Mouse (Mus musculus) lung, postnatal 14 days (tissue): ENCODE data around the gene Efna4.

ENCODE experiments used
- DNase-seq: peaks from one replicate; pipeline ENCODE4 v3.0.0; 2021

Gene Efna4

DNA sequence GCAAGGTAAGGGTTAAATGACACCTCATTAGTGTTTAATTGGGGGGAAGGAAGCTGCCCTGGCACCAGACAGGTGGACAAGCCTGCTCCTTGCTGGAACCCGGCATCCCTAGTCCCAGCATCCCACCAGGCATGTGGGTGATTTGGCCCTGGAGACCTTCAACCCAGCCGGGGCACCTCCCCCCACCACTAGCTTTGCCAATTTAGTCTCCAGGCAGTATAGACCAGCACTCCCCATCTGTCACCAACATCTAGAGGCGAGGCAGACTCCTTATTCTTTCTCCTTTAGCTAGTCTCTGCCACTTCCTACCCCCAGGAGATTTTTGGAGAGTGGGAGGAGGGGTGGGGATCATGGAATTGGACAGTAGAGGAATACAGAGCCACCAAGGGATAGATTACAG lies 7.5 kb downstream of the Efna4 start:
- DNase-seq: no peak

- no peak for DNase-seq
Measured at GRCm38 (mm10) chr3:89328623-89329022, 9.2 kb downstream of the Efna4 start.

DNA sequence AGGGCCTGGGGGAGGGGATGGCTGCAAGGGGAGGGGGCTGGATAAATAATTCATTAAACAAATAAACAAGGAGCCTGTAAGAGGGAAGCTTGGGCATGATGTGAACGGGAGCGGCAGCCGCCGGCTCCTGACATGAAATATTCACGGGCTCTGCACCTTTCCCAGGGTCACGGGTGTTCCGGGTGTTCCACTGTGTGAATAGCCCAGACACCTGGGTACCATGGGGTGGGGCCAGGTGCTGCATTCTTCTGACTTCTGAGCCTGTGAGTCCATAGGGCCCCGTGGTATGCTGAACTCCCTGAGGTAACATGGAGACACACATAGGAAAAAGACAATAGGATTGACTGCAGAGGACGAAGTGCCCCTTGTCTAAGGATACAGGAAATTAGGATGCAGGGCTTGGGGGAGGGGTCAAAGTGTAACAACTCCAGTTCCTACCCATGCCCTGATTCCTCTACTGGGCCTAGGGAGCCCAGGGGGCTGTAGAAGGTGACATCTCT lies 10.4 kb downstream of the Efna4 start:
- DNase-seq: no peak

DNA sequence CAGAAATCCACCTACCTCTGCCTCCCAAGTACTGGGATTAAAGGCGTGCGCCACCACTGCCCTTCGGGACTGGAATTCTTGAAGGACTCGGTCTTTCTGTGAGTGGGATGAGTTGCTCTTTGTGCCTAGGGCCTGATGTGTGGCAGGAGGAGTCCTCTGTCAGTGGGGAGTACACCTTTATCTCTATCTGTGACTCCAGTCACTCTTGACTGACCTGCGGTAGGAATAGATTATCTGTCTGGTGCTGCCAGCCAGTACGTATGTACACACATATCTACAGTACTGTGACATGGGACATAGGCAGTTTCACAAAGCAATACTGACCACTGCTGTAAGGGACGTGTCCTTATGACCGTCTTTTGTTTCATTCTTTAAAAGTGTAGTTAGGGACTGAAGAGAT lies 11.9 kb downstream of the Efna4 start:
- DNase-seq: no peak

GRCm38 (mm10) chr3:89322514-89323165 lies 15.2 kb downstream of the Efna4 start, which contains the start of gene Efna3:
Gene Efna3, minus strand, starts transcription at chr3:89322965.
- peak; percentile 70 for DNase-seq

DNA sequence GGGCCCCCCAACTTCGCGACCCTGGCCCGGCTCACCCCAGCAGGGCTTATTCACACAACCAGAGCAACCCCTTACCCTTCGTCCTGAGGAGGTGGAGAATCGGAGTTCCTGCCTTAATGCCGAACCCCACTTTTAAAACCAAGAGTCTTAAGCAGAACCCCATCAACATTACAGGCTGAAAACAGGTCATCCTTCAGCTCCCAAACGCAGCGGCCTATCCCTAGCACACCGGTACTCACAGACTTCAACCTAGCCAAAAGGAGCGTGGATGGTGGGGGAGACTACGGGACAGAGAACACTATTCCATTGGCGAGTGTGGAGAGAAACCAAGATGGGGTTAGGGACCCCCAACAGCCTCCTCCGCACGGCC lies 15.7 kb downstream of the Efna4 start:
- no peak for DNase-seq

GRCm38 (mm10) chr3:89321183-89322130 lies 16.4 kb downstream of the Efna4 start:
- no peak for DNase-seq

DNA sequence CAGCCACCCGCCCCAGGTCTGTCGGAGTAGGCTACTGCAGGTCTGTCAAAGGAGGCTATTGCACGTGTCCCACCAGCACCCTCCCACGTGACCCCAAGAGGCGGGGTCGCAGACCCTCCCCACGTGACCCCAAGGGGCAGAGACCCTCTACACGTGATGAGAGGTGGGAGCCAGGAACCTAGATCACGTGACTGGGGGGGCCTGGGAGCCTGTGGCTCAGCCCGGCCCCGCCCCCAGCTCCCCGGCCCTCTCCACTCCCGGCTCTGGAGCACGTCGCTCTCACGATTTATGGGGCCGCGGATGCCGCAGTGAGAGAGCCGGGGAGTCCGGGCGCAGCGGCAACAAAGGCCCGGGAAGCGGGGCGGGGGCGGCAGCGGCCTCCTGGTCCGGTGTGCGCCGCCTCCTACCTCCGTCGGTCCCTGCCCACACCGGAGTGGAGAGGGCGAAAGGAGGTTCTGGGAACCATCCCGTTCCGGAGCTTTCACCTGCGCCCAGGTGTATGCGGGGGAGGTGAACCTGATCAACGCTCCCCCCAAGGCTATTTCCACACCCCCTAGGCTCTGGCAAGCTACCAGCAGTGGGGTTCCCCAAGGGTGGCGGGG lies 17.1 kb downstream of the Efna4 start:
- no peak for DNase-seq

DNA sequence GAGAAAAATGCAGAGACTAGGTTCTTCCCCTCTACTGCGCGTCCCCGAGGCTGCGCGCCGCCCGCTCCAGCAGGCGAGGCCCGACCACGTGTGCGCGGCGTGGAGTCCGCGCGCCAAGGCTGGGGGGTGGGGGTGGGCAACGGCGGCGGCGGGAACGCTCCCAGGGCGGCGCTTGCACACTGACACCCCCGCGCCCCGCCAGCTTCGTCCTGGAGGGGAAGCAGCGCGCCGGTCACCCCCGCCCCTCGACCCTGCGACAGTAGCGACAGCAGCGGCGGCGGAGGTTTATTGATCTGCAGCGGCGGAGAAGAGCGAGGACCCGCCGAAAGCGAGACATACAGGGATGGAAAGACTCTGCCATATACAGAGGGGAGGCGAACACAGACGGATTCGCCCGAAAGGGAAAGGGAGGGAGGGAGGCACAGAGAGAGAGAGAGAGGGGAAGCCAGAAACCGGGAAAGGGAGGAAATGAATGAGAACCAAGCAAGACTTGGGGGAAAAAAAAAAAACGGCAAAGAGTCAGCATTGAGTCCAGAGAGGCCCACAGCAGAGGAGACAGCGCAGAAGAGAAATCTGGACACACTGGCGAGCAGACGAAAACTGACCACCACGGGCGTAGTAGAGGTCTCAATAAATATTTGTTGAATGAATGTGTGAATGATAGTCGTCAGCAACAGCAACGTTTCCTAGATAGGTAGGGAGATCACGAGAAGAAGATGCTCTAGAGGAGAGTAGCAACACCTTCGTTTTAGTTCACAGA lies 18.1 kb downstream of the Efna4 start:
- no peak for DNase-seq

GRCm38 (mm10) chr3:89318971-89319590 lies 18.7 kb downstream of the Efna4 start:
- DNase-seq: no peak

DNA sequence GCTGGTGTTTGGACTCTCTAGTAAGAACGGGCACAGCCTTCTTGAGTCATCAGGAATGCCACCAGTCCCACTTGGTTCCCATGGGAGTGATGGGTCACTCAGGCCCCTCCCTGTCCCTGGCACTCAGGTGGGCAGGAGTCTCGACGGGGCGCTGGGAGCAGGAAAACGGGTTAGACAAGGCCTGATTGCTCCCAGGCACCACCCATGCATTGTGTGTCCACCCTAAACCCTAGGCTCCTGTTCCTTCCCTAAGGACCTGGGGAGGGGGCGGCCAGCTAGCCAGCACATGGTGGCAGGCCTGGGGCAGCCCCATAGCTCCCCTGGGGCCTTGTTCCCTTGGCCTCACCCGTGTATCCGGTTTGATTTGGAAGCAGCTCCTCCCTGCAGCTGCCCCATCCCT lies 19.5 kb downstream of the Efna4 start:
- no peak for DNase-seq

GRCm38 (mm10) chr3:89317246-89317645 lies 20.6 kb downstream of the Efna4 start:
- no peak for DNase-seq

DNA sequence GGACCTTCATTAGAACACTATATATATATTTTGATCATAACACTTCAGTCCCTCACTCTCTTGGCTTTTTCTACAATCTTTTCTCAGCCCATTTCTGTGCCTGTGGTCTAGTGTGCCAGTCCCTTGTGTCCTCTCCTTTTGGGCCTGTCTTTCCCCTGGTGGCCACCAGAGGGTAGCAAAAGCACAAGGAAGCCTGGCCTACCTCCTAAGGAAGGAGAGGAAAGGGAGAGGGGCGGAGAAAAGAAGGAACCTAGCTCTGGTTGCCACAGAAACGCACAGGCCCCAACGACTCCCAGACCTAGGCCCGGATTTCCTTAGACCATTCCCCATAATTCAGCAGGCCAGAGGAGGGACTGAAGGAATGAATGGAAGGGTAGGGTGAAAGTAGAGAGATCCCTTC lies 21.0 kb downstream of the Efna4 start:
- peak; percentile 90 for DNase-seq

- DNase-seq: no peak
Measured at GRCm38 (mm10) chr3:89315930-89316831, 21.6 kb downstream of the Efna4 start.

GRCm38 (mm10) chr3:89315195-89315929 lies 22.5 kb downstream of the Efna4 start:
- DNase-seq: peak; percentile 90

- peak; percentile 47 for DNase-seq
Measured at GRCm38 (mm10) chr3:89314791-89315190, 23.0 kb downstream of the Efna4 start.

DNA sequence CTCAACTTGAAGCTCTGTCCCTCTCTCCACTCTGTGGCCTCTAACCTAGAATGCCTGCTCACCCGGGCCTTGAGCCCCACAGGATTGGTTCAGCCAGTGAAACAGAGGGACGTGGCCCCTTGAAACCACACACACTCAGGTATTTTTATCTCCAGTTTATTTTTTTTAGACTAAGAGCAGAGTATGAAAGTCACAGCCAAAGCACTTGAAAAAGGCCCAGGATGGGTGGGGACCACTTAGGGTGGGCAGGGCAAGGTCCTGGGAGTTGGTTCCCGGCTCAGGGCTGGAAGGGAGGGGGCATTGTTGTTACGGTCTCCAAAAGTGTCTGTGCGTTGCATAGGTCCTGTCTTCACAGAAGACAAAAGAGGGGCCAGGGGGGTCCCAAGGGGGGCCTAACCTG lies 23.5 kb downstream of the Efna4 start:
- DNase-seq: peak; percentile 56

DNA sequence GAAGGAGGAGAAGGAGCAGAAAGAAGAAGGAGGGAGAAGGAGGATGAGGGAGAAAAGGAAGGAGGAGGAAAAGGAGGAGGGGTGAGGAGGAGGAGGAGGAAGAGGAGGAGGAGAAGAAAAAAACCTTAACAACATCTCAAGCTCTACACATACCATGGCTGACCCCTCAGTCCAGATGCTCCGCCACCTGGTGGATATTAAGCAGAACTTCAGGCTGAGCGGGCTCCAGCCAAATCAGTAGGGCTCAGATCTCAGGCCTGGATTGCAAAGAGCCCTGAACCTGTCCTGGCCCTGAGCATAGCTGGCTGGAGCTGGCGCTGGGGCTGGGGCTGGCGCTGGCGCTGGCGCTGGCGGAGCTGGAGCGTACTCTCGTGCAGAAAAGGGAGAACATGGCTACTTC lies 29.7 kb downstream of the Efna4 start:
- DNase-seq: peak; percentile 78

DNA sequence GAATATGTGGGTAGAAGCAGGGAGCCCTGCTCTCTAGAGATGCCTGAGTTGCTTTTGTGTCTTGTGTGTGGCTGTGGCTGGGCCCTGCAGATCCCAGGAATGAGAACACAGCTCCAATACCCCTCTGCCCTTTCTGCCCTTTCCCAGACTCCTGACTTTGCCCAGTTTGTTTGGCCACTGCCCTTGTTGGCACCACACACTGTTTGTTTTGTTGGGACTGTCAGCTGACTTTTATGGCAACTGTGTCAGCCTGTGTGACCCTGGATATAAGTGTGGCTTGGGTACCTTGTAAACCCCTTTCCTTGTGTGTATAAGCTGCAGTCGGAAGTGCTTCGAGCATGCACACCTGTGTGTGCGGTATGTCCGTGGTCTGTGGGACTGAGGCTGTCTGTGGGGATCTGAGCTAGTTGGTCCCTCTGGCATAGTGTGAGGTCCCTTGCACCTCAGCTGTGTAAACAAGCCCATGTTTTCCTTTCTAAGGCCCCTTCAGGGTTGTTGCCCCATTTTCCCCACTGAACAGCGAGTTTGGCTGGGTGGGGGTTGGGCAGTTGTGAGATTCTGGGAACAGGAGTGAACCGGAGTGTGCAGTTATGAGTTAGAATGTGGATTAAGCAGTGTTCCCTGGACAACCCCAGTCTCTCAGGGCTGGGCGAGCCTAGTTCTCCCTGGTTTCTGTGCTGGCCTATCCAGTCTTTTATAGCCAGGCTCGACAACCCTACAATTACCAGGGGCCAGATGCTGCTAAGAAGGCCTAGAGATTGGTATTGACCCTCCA lies 32.1 kb downstream of the Efna4 start:
- DNase-seq: no peak

- DNase-seq: no peak
Measured at GRCm38 (mm10) chr3:89305105-89305504, 32.7 kb downstream of the Efna4 start.
